Mouse (Mus musculus): Measurements from ENCODE around the gene Lnx1. TPM values are rescaled to one million over a fixed set of nuclear protein-coding genes. Genes with fewer than 3 reads are reported as not detected.

Lnx1 gene
- 0.34 and 0.88 TPM in 2 replicates for polyA plus RNA-seq (2014; fragmentation: Nextera tagmentation; extraction: Ambion mirVana)

DNA sequence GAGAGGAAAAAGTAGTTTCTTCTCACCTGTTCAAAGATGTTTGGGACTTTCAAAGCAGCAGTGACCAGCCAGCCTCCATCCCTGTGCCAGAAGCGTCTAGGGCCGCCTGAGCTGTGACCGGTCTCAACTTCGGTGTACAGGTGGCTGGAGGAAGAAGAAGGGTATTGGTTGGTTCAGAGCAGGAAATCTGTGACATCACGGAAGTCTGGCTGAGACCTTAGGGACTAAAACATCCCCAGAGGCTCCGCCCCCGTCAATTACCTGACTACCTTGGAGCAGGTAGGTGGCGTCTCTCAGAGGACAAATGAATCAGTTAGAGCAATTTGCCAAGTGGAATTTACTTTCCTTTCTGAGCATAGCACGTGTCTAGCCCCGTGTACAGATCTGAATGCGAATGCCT, at the start of gene Lnx1:
TSS of gene Lnx1 (minus strand) at position 147 of the 400 bp plus-strand sequence.
- Histone ChIP-seq H3K9me3 (ENCODE audit: control insufficient read depth, low read length) (no peaks in the 10 kb centered on the region), H3K4me2 (replicated peaks; ENCODE audit: low read depth, low read length) (no peak within 1 kb of the TSS), H3K4me3 (ENCODE audit: low read depth, low read length) (no peak within 1 kb of the TSS), H3K27ac (ENCODE audit: low read depth, low read length) (no peak within 1 kb of the TSS), H3K36me3 (ENCODE audit: control insufficient read depth, insufficient read depth, low read length) (no peaks in the 10 kb centered on the region), H3K4me1 (replicated peaks; ENCODE audit: control insufficient read depth, insufficient read depth, low read length) (no peaks in the 10 kb centered on the region), H3K9ac (ENCODE audit: low read depth, low read length) (no peak within 1 kb of the TSS), H3K27me3 (ENCODE audit: control insufficient read depth, insufficient read depth, low read length) (no peaks in the 10 kb centered on the region)
- no peak for ATAC-seq (ENCODE audit: low FRiP score)
- no peak for DNase-seq (ENCODE audit: low spot score)
- 53% methylated on average over 11 of the region's 11 CpGs for WGBS

DNA sequence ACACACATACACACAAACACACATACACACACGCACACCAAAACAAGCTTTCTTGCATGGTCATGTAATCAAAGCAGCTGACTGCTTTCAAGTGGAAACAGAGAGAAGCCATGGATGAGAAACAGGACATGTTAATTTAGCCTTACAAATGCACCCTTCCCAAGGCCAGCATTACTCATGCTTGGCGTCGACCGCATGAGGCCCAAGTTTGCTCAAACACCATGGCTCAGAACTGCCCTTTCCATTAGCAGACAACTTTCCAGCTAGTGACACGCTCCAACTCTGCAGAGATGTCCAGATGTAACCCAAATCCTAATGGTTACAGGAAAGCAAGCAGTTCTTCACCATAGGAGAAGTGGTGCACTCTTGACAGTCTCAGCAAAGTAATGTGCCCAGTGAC, 47.8 kb upstream of the Lnx1 start:
- H3K4me2 ChIP-seq (replicated peaks; ENCODE audit: low read depth, low read length): no peak overlapping the region
- H3K9me3 ChIP-seq (ENCODE audit: control insufficient read depth, low read length): no peaks in the 10 kb centered on the region
- WGBS: 97% methylated on average over 5 of the region's 5 CpGs
- no peak overlapping the region for H3K4me3 ChIP-seq (ENCODE audit: low read depth, low read length)
- no peak for ATAC-seq (ENCODE audit: low FRiP score)
- DNase-seq (ENCODE audit: low spot score): no peak
- H3K4me1 ChIP-seq (replicated peaks; ENCODE audit: control insufficient read depth, insufficient read depth, low read length): no peaks in the 10 kb centered on the region
- H3K36me3 ChIP-seq (ENCODE audit: control insufficient read depth, insufficient read depth, low read length): no peaks in the 10 kb centered on the region
- no peak overlapping the region for H3K9ac ChIP-seq (ENCODE audit: low read depth, low read length)
- H3K27me3 ChIP-seq (ENCODE audit: control insufficient read depth, insufficient read depth, low read length): no peaks in the 10 kb centered on the region
- no peak overlapping the region for H3K27ac ChIP-seq (ENCODE audit: low read depth, low read length)

DNA sequence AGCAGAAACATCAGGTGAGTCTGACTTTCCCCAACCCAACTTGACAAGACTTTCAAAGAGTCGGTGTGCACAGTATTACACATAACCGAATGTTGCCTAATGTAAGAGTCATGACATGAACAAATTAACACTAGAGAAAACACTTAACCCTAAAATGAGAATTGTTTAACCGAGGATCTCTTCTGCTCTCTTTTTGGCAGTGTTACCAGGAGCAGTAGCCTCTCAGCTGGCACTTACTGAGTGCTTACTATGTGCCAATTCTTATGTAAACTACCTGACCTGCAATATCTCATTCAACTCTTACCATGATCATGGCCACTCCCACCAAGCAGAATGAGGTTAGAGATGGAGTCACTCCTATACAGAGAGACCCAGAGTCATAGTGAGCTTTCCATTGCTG, 44.8 kb upstream of the Lnx1 start:
- no peaks in the 10 kb centered on the region for H3K4me1 ChIP-seq (replicated peaks; ENCODE audit: control insufficient read depth, insufficient read depth, low read length)
- H3K4me2 ChIP-seq (replicated peaks; ENCODE audit: low read depth, low read length): no peak overlapping the region
- H3K9me3 ChIP-seq (ENCODE audit: control insufficient read depth, low read length): no peaks in the 10 kb centered on the region
- ATAC-seq (ENCODE audit: low FRiP score) (no peak), DNase-seq (ENCODE audit: low spot score) (no peak)
- no peaks in the 10 kb centered on the region for H3K36me3 ChIP-seq (ENCODE audit: control insufficient read depth, insufficient read depth, low read length)
- H3K9ac ChIP-seq (ENCODE audit: low read depth, low read length): no peak overlapping the region
- 95% methylated on average over 3 of the region's 3 CpGs for WGBS
- no peaks in the 10 kb centered on the region for H3K27me3 ChIP-seq (ENCODE audit: control insufficient read depth, insufficient read depth, low read length)
- H3K27ac ChIP-seq (ENCODE audit: low read depth, low read length): no peak overlapping the region
- no peak overlapping the region for H3K4me3 ChIP-seq (ENCODE audit: low read depth, low read length)

DNA sequence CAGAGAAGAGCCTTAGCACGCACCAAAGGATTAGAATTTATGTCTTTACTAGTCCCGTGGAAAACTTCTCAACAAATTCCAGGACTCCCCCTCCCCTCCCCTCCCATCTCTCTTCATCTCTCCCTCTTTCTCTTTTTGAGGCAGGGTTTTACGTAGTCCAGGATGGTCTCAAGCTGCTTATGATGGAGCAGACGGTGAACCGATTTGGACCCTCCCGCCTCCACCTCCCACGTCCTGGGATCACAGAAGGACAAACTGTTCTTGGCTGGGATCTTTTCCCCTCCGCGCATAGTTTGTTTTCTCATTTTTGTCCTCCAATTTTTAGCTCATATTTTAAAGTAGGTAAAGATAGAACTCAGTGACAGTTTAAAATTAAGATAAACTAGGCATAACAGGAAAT, 38.2 kb upstream of the Lnx1 start:
- H3K4me3 ChIP-seq (ENCODE audit: low read depth, low read length): no peak overlapping the region
- WGBS: 93% methylated on average over 9 of the region's 9 CpGs
- H3K4me2 ChIP-seq (replicated peaks; ENCODE audit: low read depth, low read length): no peak overlapping the region
- H3K9me3 ChIP-seq (ENCODE audit: control insufficient read depth, low read length): no peaks in the 10 kb centered on the region
- no peaks in the 10 kb centered on the region for H3K4me1 ChIP-seq (replicated peaks; ENCODE audit: control insufficient read depth, insufficient read depth, low read length)
- ATAC-seq (ENCODE audit: low FRiP score): no peak
- no peak for DNase-seq (ENCODE audit: low spot score)
- H3K9ac ChIP-seq (ENCODE audit: low read depth, low read length): no peak overlapping the region
- no peaks in the 10 kb centered on the region for H3K27me3 ChIP-seq (ENCODE audit: control insufficient read depth, insufficient read depth, low read length)
- H3K27ac ChIP-seq (ENCODE audit: low read depth, low read length): no peak overlapping the region
- no peaks in the 10 kb centered on the region for H3K36me3 ChIP-seq (ENCODE audit: control insufficient read depth, insufficient read depth, low read length)

DNA sequence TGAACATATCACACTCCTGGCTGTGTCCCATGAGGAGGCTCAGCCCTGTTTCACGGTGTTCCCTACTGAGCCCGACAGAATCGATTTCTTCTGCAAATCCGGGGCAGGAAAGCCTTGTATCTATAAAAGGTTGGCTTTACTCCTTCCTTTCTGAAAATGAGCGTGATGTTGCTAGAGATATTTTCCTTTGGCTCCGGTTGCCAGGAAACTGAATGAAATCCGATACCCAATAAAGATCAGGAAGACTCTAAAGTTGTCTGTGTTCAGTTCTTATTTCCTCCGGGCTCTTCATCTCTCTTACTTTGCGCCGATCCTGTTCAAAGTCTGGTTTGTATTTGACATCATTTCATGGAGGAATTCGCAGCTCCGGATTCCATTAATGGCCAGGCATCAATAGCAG, 36.7 kb upstream of the Lnx1 start:
- Histone ChIP-seq H3K27me3 (ENCODE audit: control insufficient read depth, insufficient read depth, low read length) (no peaks in the 10 kb centered on the region), H3K9me3 (ENCODE audit: control insufficient read depth, low read length) (no peaks in the 10 kb centered on the region), H3K27ac (ENCODE audit: low read depth, low read length) (no peak overlapping the region), H3K9ac (ENCODE audit: low read depth, low read length) (no peak overlapping the region), H3K36me3 (ENCODE audit: control insufficient read depth, insufficient read depth, low read length) (no peaks in the 10 kb centered on the region), H3K4me3 (ENCODE audit: low read depth, low read length) (no peak overlapping the region), H3K4me1 (replicated peaks; ENCODE audit: control insufficient read depth, insufficient read depth, low read length) (no peaks in the 10 kb centered on the region), H3K4me2 (replicated peaks; ENCODE audit: low read depth, low read length) (no peak overlapping the region)
- DNase-seq (ENCODE audit: low spot score) (no peak), ATAC-seq (ENCODE audit: low FRiP score) (no peak)
- 77% methylated on average over 12 of the region's 12 CpGs for WGBS

DNA sequence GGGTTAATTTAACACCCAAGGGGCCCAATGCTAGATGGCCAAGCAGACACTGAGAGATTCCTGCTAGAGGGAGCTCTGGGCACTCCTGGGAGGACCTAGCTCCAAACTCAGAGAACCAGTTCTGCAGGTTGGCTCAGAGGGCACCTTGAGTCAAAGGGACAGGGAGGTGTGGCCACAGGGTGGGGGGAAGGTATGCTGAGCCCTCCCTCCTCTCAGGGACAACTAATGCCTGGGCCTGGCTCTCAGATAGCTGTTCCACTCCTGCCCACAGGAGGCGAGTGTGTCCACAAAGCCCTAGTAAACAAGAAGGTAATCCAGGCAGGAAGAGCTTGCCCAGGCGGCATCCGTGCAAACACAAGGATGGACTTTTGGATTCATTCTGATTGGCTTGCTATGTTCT, 35.6 kb upstream of the Lnx1 start:
- no peaks in the 10 kb centered on the region for H3K4me1 ChIP-seq (replicated peaks; ENCODE audit: control insufficient read depth, insufficient read depth, low read length)
- DNase-seq (ENCODE audit: low spot score): no peak
- H3K27ac ChIP-seq (ENCODE audit: low read depth, low read length): no peak overlapping the region
- H3K9me3 ChIP-seq (ENCODE audit: control insufficient read depth, low read length): no peaks in the 10 kb centered on the region
- no peaks in the 10 kb centered on the region for H3K36me3 ChIP-seq (ENCODE audit: control insufficient read depth, insufficient read depth, low read length)
- WGBS: 69% methylated on average over 3 of the region's 3 CpGs
- no peak overlapping the region for H3K9ac ChIP-seq (ENCODE audit: low read depth, low read length)
- no peak overlapping the region for H3K4me3 ChIP-seq (ENCODE audit: low read depth, low read length)
- ATAC-seq (ENCODE audit: low FRiP score): no peak
- H3K4me2 ChIP-seq (replicated peaks; ENCODE audit: low read depth, low read length): no peak overlapping the region
- no peaks in the 10 kb centered on the region for H3K27me3 ChIP-seq (ENCODE audit: control insufficient read depth, insufficient read depth, low read length)

DNA sequence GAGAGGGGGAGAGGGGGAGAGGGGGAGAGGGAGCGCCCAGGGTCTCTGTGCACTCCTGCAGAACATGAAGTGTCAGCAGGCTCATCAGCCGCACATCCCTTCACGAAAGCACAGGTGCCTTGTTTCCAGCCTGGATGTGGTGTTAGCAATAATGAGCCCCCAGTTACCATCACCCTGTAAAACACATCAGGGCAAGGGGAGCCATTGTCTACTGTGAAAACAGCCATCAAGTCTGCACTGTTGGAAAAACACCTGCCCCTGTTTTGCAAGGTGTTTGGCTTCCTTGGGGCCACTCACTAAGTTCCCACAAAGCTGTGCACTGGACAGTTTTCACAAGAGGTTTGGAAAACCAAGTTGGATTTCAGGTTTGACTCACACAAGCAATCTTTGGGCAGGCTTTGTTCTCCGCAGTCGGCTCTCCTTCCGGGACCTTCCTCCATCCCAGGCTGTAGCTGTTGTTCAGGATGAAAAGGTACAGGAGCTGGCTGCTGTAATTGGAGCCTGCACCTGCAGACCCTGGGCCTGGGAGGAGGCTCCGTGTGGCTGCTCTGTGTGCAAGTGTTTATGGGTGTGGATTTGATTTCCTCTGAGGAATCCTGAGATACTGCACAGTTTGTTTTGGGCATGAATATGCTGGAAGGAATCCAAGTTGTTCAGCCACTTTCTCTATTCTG, 31.3 kb upstream of the Lnx1 start:
- no peak for ATAC-seq (ENCODE audit: low FRiP score)
- H3K9me3 ChIP-seq (ENCODE audit: control insufficient read depth, low read length): no peaks in the 10 kb centered on the region
- no peak overlapping the region for H3K9ac ChIP-seq (ENCODE audit: low read depth, low read length)
- no peaks in the 10 kb centered on the region for H3K36me3 ChIP-seq (ENCODE audit: control insufficient read depth, insufficient read depth, low read length)
- DNase-seq (ENCODE audit: low spot score): no peak
- no peaks in the 10 kb centered on the region for H3K4me1 ChIP-seq (replicated peaks; ENCODE audit: control insufficient read depth, insufficient read depth, low read length)
- no peak overlapping the region for H3K4me2 ChIP-seq (replicated peaks; ENCODE audit: low read depth, low read length)
- no peaks in the 10 kb centered on the region for H3K27me3 ChIP-seq (ENCODE audit: control insufficient read depth, insufficient read depth, low read length)
- WGBS: 48% methylated on average over 7 of the region's 7 CpGs
- no peak overlapping the region for H3K4me3 ChIP-seq (ENCODE audit: low read depth, low read length)
- H3K27ac ChIP-seq (ENCODE audit: low read depth, low read length): no peak overlapping the region

DNA sequence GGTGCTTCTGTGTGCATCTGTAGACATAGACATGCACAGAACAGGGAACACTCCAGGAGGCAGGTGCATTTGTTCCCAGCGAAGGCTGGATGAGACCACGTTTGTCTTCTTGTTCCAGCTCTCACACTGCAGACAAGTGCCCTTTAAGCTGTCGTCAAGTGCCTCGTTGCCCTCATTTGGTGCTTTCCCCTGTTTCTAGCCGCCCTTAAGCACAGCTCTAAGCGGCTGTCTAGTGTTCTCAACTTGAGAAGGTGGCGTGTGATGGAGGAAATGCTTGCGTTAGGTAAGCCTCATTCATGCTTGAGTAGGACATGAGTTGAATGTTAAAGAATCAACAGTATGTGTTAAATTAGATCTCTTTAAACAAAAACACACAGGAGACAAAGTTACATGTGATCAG, 29.9 kb upstream of the Lnx1 start:
- Histone ChIP-seq H3K4me2 (replicated peaks; ENCODE audit: low read depth, low read length) (no peak overlapping the region), H3K4me1 (replicated peaks; ENCODE audit: control insufficient read depth, insufficient read depth, low read length) (no peaks in the 10 kb centered on the region), H3K9ac (ENCODE audit: low read depth, low read length) (no peak overlapping the region), H3K4me3 (ENCODE audit: low read depth, low read length) (no peak overlapping the region), H3K27ac (ENCODE audit: low read depth, low read length) (no peak overlapping the region), H3K27me3 (ENCODE audit: control insufficient read depth, insufficient read depth, low read length) (no peaks in the 10 kb centered on the region), H3K9me3 (ENCODE audit: control insufficient read depth, low read length) (no peaks in the 10 kb centered on the region), H3K36me3 (ENCODE audit: control insufficient read depth, insufficient read depth, low read length) (no peaks in the 10 kb centered on the region)
- WGBS: 73% methylated on average over 8 of the region's 8 CpGs
- no peak for ATAC-seq (ENCODE audit: low FRiP score)
- DNase-seq (ENCODE audit: low spot score): no peak

DNA sequence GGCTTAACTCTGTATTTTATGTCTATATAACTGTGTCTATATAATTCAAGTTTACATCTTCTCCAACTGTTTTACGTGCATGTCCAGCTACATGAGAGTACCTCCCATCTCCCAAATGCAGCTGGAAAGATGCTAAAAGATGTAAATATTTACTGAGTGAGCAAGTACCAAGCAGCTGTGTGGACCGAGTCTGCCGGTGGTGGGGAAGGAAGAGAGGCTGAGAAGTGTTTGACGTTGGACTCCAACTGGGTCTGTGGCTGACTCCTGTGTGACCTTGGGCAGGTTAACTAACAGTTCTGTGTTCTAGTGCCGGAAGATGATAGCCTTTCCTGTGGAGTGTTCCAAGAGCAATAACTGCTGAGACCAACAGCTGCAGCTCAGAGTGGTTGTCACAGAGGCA, 27.9 kb upstream of the Lnx1 start:
- WGBS: 86% methylated on average over 5 of the region's 5 CpGs
- DNase-seq (ENCODE audit: low spot score) (no peak), ATAC-seq (ENCODE audit: low FRiP score) (no peak)
- no peaks in the 10 kb centered on the region for H3K36me3 ChIP-seq (ENCODE audit: control insufficient read depth, insufficient read depth, low read length)
- no peak overlapping the region for H3K27ac ChIP-seq (ENCODE audit: low read depth, low read length)
- H3K27me3 ChIP-seq (ENCODE audit: control insufficient read depth, insufficient read depth, low read length): no peaks in the 10 kb centered on the region
- no peak overlapping the region for H3K4me2 ChIP-seq (replicated peaks; ENCODE audit: low read depth, low read length)
- H3K4me3 ChIP-seq (ENCODE audit: low read depth, low read length): no peak overlapping the region
- no peaks in the 10 kb centered on the region for H3K4me1 ChIP-seq (replicated peaks; ENCODE audit: control insufficient read depth, insufficient read depth, low read length)
- H3K9me3 ChIP-seq (ENCODE audit: control insufficient read depth, low read length): no peaks in the 10 kb centered on the region
- no peak overlapping the region for H3K9ac ChIP-seq (ENCODE audit: low read depth, low read length)
